Mouse (Mus musculus) right cerebral cortex, postnatal 36 days (tissue): Measurements from ENCODE around the gene Cnr2.
A peak's percentile ranks its signal among the peaks of the same experiment; 100 is the strongest.
"Not testable (repeated sequence)": the region's sequence is repeated elsewhere in the genome, so short reads cannot be mapped to it uniquely, and the experiment has no call there.

Experiments used
- DNase-seq, 2 experiments: peaks; one replicate each; pipeline ENCODE4 v3.0.0; 2022; ENCODE audit warnings: low spot score in 2 of 2, mixed read lengths in 1 of 2

Cnr2 gene

GRCm38 (mm10) chr4:135934708-135935500 lies 39.7 kb downstream of the Cnr2 start:
- DNase-seq, result no peak

GRCm38 (mm10) chr4:135935502-135935901 lies 40.3 kb downstream of the Cnr2 start:
- no peak for DNase-seq

GRCm38 (mm10) chr4:135938858-135939257 lies 43.7 kb downstream of the Cnr2 start:
- no peak for DNase-seq

GRCm38 (mm10) chr4:135941026-135941425 lies 45.8 kb downstream of the Cnr2 start:
- not testable (repeated sequence) for DNase-seq

- no peak for DNase-seq
Observed at GRCm38 (mm10) chr4:135942193-135942592, 47.0 kb downstream of the Cnr2 start.

- DNase-seq, result no peak
Observed at GRCm38 (mm10) chr4:135943389-135943788, 48.2 kb downstream of the Cnr2 start.

GRCm38 (mm10) chr4:135945706-135946105 lies 50.5 kb downstream of the Cnr2 start:
- no peak for DNase-seq

GRCm38 (mm10) chr4:135946278-135946658 lies 51.1 kb downstream of the Cnr2 start, which contains the start of gene Hmgcl:
Hmgcl (plus strand) TSS chr4:135946448.
- DNase-seq, result peak; percentile 90 to 92

GRCm38 (mm10) chr4:135946659-135947301 lies 51.6 kb downstream of the Cnr2 start:
- DNase-seq, result no peak

GRCm38 (mm10) chr4:135948142-135948541 lies 52.9 kb downstream of the Cnr2 start:
- DNase-seq, result no peak

GRCm38 (mm10) chr4:135949475-135949874 lies 54.3 kb downstream of the Cnr2 start:
- no peak for DNase-seq

- DNase-seq, result no peak
Observed at GRCm38 (mm10) chr4:135949911-135950310, 54.7 kb downstream of the Cnr2 start.

- no peak for DNase-seq
Observed at GRCm38 (mm10) chr4:135950365-135950764, 55.2 kb downstream of the Cnr2 start.

GRCm38 (mm10) chr4:135951505-135951904 lies 56.3 kb downstream of the Cnr2 start:
- DNase-seq, result no peak

- DNase-seq, result no peak
Observed at GRCm38 (mm10) chr4:135953179-135953578, 58.0 kb downstream of the Cnr2 start.

- DNase-seq, result no peak
Observed at GRCm38 (mm10) chr4:135954241-135954640, 59.0 kb downstream of the Cnr2 start.

- no peak for DNase-seq
Observed at GRCm38 (mm10) chr4:135955886-135956285, 60.7 kb downstream of the Cnr2 start.

- no peak for DNase-seq
Observed at GRCm38 (mm10) chr4:135958354-135958753, 63.2 kb downstream of the Cnr2 start.

- peak; percentile 71 for DNase-seq
Observed at GRCm38 (mm10) chr4:135960717-135961116, 65.5 kb downstream of the Cnr2 start.

- no peak for DNase-seq
Observed at GRCm38 (mm10) chr4:135961709-135962108, 66.5 kb downstream of the Cnr2 start.

- no peak for DNase-seq
Observed at GRCm38 (mm10) chr4:135962198-135962597, 67.0 kb downstream of the Cnr2 start.

- DNase-seq, result no peak
Observed at GRCm38 (mm10) chr4:135962946-135963345, 67.8 kb downstream of the Cnr2 start.
